Mouse (Mus musculus): ENCODE data around the gene Zfp658. TPM values are rescaled to one million over a fixed set of nuclear protein-coding genes. Genes with fewer than 3 reads are reported as not detected.

The Zfp658 gene
- polyA plus RNA-seq (2015; fragmentation: Nextera tagmentation; extraction: Ambion mirVana) = 1.3 and 2.0 TPM in 2 replicates

DNA sequence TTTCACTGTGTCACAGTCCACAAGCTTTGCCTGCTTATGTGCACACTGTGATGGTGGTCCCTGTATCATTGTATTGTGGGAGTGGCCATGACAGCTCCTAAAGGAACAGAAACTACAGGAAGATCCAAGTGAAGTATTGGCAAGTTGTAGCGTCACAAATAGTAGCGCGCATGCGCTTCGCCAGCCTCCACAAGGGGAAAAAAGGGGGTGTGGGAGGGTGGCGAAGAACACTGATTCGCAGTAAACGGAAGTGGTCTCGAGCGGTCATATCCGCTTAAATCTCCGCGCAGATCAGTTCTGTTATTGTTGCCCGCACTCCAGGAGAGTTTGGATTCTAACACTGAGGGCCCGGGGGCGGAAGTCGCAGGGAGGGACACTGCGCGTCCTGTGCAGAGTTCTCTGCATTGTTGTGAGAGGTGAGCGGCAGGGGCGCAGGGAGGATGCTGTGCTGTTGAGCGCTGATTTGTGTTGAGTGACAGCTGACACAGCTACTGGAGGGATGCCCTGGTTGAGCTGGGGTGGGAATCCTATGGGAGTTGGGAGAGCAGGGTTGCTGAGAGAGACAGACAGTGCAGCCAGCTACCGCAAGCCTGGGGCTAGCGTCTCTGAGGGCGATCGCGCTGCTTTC, at the start of gene Zfp658:
TSS of gene Zfp658 (plus strand) at position 251 of the 628 bp plus-strand sequence.
- peak within 1 kb of the TSS; percentile 78 for H3K4me2 ChIP-seq (ENCODE audit: low read depth, low read length)
- ATAC-seq (replicated peaks; ENCODE audit: extremely low read depth, insufficient read depth, low FRiP score) = peak; percentile 87
- peak within 1 kb of the TSS; percentile 69 for H3K27ac ChIP-seq (ENCODE audit: low read length)
- no peaks in the 10 kb centered on the region for H3K27me3 ChIP-seq (ENCODE audit: control insufficient read depth, insufficient read depth, low read length)
- peak within 1 kb of the TSS; percentile 78 for H3K9ac ChIP-seq (ENCODE audit: low read length)
- 0% methylated on average over 27 of the region's 27 CpGs for WGBS
- no peaks in the 10 kb centered on the region for H3K9me3 ChIP-seq (replicated peaks; ENCODE audit: control insufficient read depth, low read length)
- H3K4me1 ChIP-seq (ENCODE audit: control insufficient read depth, insufficient read depth, low read length) = peaks cover 2% of the 10 kb centered on the region; the same call in 1 of the 2 replicates
- peak within 1 kb of the TSS; percentile 71 for H3K4me3 ChIP-seq (ENCODE audit: low read length)
- peaks cover 7% of the 10 kb centered on the region; the same call in 1 of the 2 replicates for H3K36me3 ChIP-seq (ENCODE audit: control insufficient read depth, insufficient read depth)

GRCm38 (mm10) chr7:43512519-43512918, 49.5 kb upstream of the Zfp658 start:
- ATAC-seq (replicated peaks; ENCODE audit: extremely low read depth, insufficient read depth, low FRiP score) = no peak
- no peak overlapping the region for H3K27ac ChIP-seq (ENCODE audit: low read length)
- 74% methylated on average over 4 of the region's 4 CpGs for WGBS
- no peak overlapping the region for H3K4me2 ChIP-seq (ENCODE audit: low read depth, low read length)
- no peak overlapping the region for H3K9ac ChIP-seq (ENCODE audit: low read length)
- no peaks in the 10 kb centered on the region for H3K36me3 ChIP-seq (ENCODE audit: control insufficient read depth, insufficient read depth)
- no peaks in the 10 kb centered on the region for H3K9me3 ChIP-seq (replicated peaks; ENCODE audit: control insufficient read depth, low read length)
- no peaks in the 10 kb centered on the region for H3K27me3 ChIP-seq (ENCODE audit: control insufficient read depth, insufficient read depth, low read length)
- H3K4me1 ChIP-seq (ENCODE audit: control insufficient read depth, insufficient read depth, low read length) = no peaks in the 10 kb centered on the region
- no peak overlapping the region for H3K4me3 ChIP-seq (ENCODE audit: low read length)

DNA sequence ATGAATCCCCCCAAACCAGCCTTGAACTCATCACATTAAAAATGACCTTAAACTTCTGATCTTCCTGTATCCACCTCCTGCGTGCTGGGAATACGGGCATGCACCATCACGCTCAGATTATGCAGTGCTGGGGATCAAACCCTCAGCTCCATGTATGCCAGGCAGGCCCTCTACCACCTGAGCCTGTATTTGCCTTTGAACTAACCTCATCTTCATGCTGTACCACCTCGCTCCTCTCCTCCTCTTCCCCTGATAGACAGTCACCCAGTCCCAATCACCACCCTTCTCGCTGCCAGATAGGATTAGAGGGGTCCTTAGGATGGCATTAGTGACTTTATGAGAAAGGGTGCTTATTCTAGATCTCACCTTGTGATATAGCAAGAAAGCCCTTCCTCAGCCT, 47.0 kb upstream of the Zfp658 start:
- 77% methylated on average over 5 of the region's 5 CpGs for WGBS
- Histone ChIP-seq H3K4me1 (ENCODE audit: control insufficient read depth, insufficient read depth, low read length) (no peaks in the 10 kb centered on the region), H3K27me3 (ENCODE audit: control insufficient read depth, insufficient read depth, low read length) (no peaks in the 10 kb centered on the region), H3K4me3 (ENCODE audit: low read length) (no peak overlapping the region), H3K9me3 (replicated peaks; ENCODE audit: control insufficient read depth, low read length) (no peaks in the 10 kb centered on the region), H3K36me3 (ENCODE audit: control insufficient read depth, insufficient read depth) (no peaks in the 10 kb centered on the region), H3K27ac (ENCODE audit: low read length) (no peak overlapping the region), H3K4me2 (ENCODE audit: low read depth, low read length) (no peak overlapping the region), H3K9ac (ENCODE audit: low read length) (no peak overlapping the region)
- no peak for ATAC-seq (replicated peaks; ENCODE audit: extremely low read depth, insufficient read depth, low FRiP score)

GRCm38 (mm10) chr7:43518341-43518740, 43.7 kb upstream of the Zfp658 start:
- Histone ChIP-seq H3K36me3 (ENCODE audit: control insufficient read depth, insufficient read depth) (no peaks in the 10 kb centered on the region), H3K9me3 (replicated peaks; ENCODE audit: control insufficient read depth, low read length) (no peaks in the 10 kb centered on the region), H3K9ac (ENCODE audit: low read length) (no peak overlapping the region), H3K27ac (ENCODE audit: low read length) (no peak overlapping the region), H3K4me1 (ENCODE audit: control insufficient read depth, insufficient read depth, low read length) (no peaks in the 10 kb centered on the region), H3K27me3 (ENCODE audit: control insufficient read depth, insufficient read depth, low read length) (no peaks in the 10 kb centered on the region), H3K4me3 (ENCODE audit: low read length) (no peak overlapping the region), H3K4me2 (ENCODE audit: low read depth, low read length) (no peak overlapping the region)
- ATAC-seq (replicated peaks; ENCODE audit: extremely low read depth, insufficient read depth, low FRiP score) = no peak
- WGBS = 78% methylated on average over 15 of the region's 15 CpGs

GRCm38 (mm10) chr7:43522776-43523175, 39.3 kb upstream of the Zfp658 start:
- no peak for ATAC-seq (replicated peaks; ENCODE audit: extremely low read depth, insufficient read depth, low FRiP score)
- Histone ChIP-seq H3K4me3 (ENCODE audit: low read length) (no peak overlapping the region), H3K9ac (ENCODE audit: low read length) (no peak overlapping the region), H3K36me3 (ENCODE audit: control insufficient read depth, insufficient read depth) (no peaks in the 10 kb centered on the region), H3K4me1 (ENCODE audit: control insufficient read depth, insufficient read depth, low read length) (no peaks in the 10 kb centered on the region), H3K27me3 (ENCODE audit: control insufficient read depth, insufficient read depth, low read length) (no peaks in the 10 kb centered on the region), H3K27ac (ENCODE audit: low read length) (no peak overlapping the region), H3K4me2 (ENCODE audit: low read depth, low read length) (no peak overlapping the region), H3K9me3 (replicated peaks; ENCODE audit: control insufficient read depth, low read length) (no peaks in the 10 kb centered on the region)
- WGBS = 75% methylated on average over 2 of the region's 2 CpGs

GRCm38 (mm10) chr7:43525313-43525712, 36.7 kb upstream of the Zfp658 start:
- Histone ChIP-seq H3K4me3 (ENCODE audit: low read length) (no peak overlapping the region), H3K27me3 (ENCODE audit: control insufficient read depth, insufficient read depth, low read length) (no peaks in the 10 kb centered on the region), H3K4me2 (ENCODE audit: low read depth, low read length) (no peak overlapping the region), H3K9me3 (replicated peaks; ENCODE audit: control insufficient read depth, low read length) (no peaks in the 10 kb centered on the region), H3K9ac (ENCODE audit: low read length) (no peak overlapping the region), H3K36me3 (ENCODE audit: control insufficient read depth, insufficient read depth) (no peaks in the 10 kb centered on the region), H3K4me1 (ENCODE audit: control insufficient read depth, insufficient read depth, low read length) (no peaks in the 10 kb centered on the region), H3K27ac (ENCODE audit: low read length) (no peak overlapping the region)
- ATAC-seq (replicated peaks; ENCODE audit: extremely low read depth, insufficient read depth, low FRiP score) = no peak
- WGBS = 40% methylated on average over 3 of the region's 3 CpGs

DNA sequence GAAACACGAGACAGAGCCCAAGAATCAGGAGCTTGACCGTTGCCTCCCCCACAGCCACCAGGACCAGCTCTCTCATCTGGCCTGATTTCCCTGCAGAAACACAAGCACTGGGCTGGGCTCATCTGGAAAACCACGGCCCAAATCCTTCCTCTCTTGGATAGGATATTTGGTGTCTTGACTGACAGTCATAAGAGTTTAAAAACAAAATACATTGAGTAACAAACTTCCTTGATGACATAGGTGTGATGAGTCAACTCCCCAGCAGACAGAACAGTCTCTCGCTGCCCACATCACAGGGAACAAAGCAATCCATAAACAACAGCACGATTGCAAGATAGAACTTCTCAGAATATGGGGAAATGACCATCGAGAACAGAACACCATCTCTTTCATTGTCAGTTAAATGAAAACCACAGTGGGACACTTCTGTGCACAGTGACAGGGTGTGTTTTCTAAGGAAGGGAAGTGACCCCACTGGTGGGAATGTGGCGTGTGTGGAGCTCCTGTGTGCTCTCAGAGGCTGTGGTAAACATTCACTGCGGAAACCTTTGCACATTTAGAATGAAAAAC, 31.8 kb upstream of the Zfp658 start:
- Histone ChIP-seq H3K27me3 (ENCODE audit: control insufficient read depth, insufficient read depth, low read length) (no peaks in the 10 kb centered on the region), H3K9me3 (replicated peaks; ENCODE audit: control insufficient read depth, low read length) (no peaks in the 10 kb centered on the region), H3K4me3 (ENCODE audit: low read length) (no peak overlapping the region), H3K9ac (ENCODE audit: low read length) (no peak overlapping the region), H3K4me1 (ENCODE audit: control insufficient read depth, insufficient read depth, low read length) (no peaks in the 10 kb centered on the region), H3K36me3 (ENCODE audit: control insufficient read depth, insufficient read depth) (no peaks in the 10 kb centered on the region), H3K27ac (ENCODE audit: low read length) (no peak overlapping the region), H3K4me2 (ENCODE audit: low read depth, low read length) (no peak overlapping the region)
- WGBS = 66% methylated on average over 8 of the region's 8 CpGs
- no peak for ATAC-seq (replicated peaks; ENCODE audit: extremely low read depth, insufficient read depth, low FRiP score)

DNA sequence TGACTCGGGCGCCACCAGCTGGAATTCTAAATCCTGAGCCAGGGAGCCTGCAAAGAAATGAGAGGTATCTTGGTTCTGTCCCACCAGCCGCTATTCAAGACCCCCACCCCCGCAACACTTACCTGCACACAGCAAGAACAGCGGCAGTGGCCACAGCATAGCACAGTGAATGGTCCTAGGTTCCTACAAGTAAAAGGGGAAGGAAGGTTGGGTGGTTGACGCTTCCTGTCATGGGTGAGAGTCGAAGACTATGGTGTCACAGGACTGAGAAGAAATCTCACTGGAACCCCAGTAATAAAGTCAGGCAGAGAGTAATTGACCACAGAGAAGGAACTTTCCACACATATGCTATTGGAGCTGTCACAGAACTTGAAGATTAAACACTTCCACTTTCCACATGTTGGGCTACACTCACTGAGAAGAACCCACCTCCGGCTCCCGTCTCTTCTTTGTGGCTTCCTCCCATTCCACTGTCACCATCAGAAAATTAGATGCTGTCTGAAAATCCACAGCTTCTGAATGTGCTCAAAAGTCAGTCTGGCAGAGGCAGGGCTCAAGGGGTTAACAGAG, 29.0 kb upstream of the Zfp658 start:
- Histone ChIP-seq H3K9ac (ENCODE audit: low read length) (no peak overlapping the region), H3K4me1 (ENCODE audit: control insufficient read depth, insufficient read depth, low read length) (no peaks in the 10 kb centered on the region), H3K27ac (ENCODE audit: low read length) (no peak overlapping the region), H3K36me3 (ENCODE audit: control insufficient read depth, insufficient read depth) (no peaks in the 10 kb centered on the region), H3K4me3 (ENCODE audit: low read length) (no peak overlapping the region), H3K27me3 (ENCODE audit: control insufficient read depth, insufficient read depth, low read length) (no peaks in the 10 kb centered on the region), H3K9me3 (replicated peaks; ENCODE audit: control insufficient read depth, low read length) (no peaks in the 10 kb centered on the region), H3K4me2 (ENCODE audit: low read depth, low read length) (no peak overlapping the region)
- 78% methylated on average over 9 of the region's 9 CpGs for WGBS
- no peak for ATAC-seq (replicated peaks; ENCODE audit: extremely low read depth, insufficient read depth, low FRiP score)

- H3K27ac ChIP-seq (ENCODE audit: low read length) = no peak overlapping the region
- no peak overlapping the region for H3K9ac ChIP-seq (ENCODE audit: low read length)
- H3K4me2 ChIP-seq (ENCODE audit: low read depth, low read length) = no peak overlapping the region
- WGBS = 63% methylated on average over 4 of the region's 4 CpGs
- no peaks in the 10 kb centered on the region for H3K9me3 ChIP-seq (replicated peaks; ENCODE audit: control insufficient read depth, low read length)
- no peaks in the 10 kb centered on the region for H3K36me3 ChIP-seq (ENCODE audit: control insufficient read depth, insufficient read depth)
- H3K4me1 ChIP-seq (ENCODE audit: control insufficient read depth, insufficient read depth, low read length) = no peaks in the 10 kb centered on the region
- ATAC-seq (replicated peaks; ENCODE audit: extremely low read depth, insufficient read depth, low FRiP score) = no peak
- no peaks in the 10 kb centered on the region for H3K27me3 ChIP-seq (ENCODE audit: control insufficient read depth, insufficient read depth, low read length)
- H3K4me3 ChIP-seq (ENCODE audit: low read length) = no peak overlapping the region
These were observed 23.5 kb upstream of the Zfp658 start for GRCm38 (mm10) chr7:43538524-43538923.

All from heart, embryonic 16.5 days (tissue).